Mouse (Mus musculus): ENCODE results near the gene Guca2b. TPM values are rescaled to one million over a fixed set of nuclear protein-coding genes. Genes with fewer than 3 reads are reported as not detected.
"Not testable (repeated sequence)": the region's sequence is repeated elsewhere in the genome, so short reads cannot be mapped to it uniquely, and the experiment has no call there.

Gene Guca2b
- polyA plus RNA-seq, 1 experiment = 0.53 TPM

GRCm38 (mm10) chr4:119657011-119657410 lies 1.7 kb downstream of the Guca2b start:
- DNase-seq (ENCODE audit: low read depth) = no peak

- DNase-seq (ENCODE audit: low read depth) = no peak
Observed at GRCm38 (mm10) chr4:119642666-119643065, 16.1 kb downstream of the Guca2b start.

DNA sequence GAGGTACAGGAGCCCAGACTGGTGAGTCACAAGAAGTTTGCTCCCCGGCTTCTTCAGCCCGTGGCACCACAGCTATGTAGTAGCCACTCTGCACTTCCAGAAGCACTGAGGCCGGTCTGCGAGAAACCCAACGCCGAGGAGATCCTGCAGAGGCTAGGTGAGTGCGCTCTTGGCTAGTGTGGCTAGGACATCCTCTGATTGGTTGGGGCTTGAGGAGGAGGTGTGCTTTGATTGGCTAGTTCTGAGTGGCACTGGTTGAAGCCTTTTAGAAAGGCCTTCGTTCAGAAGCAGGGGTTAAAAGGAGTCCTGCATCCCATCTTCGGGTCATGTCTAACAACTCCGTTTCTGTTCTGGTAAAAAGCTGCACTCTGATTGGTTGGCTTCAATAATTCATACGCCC lies 20.1 kb downstream of the Guca2b start:
- DNase-seq (ENCODE audit: low read depth) = no peak

DNA sequence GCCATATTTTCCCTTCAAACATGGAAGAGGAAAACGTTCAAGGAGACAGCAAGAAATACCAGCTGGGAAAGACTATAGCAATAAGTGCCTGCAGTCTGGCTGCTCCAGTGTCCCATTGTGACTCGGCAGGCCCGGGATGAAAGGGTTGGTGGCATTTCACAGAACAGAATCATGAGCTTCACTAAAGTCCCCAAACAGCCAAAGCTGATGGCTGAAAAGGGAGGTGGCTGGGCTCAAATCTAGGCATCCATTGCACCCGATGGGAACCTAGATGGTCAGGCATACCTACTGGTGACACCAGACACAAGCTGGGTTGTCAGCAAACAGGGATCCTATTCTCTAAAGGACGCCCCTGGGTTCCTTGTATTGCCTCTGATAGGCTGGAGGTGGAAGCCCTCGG lies 20.8 kb downstream of the Guca2b start:
- DNase-seq (ENCODE audit: low read depth) = no peak

- no peak for DNase-seq (ENCODE audit: low read depth)
Observed at GRCm38 (mm10) chr4:119637176-119637845, 21.4 kb downstream of the Guca2b start, which contains the start of gene Guca2a. Gene Guca2a, plus strand, starts transcription at chr4:119637704.

DNA sequence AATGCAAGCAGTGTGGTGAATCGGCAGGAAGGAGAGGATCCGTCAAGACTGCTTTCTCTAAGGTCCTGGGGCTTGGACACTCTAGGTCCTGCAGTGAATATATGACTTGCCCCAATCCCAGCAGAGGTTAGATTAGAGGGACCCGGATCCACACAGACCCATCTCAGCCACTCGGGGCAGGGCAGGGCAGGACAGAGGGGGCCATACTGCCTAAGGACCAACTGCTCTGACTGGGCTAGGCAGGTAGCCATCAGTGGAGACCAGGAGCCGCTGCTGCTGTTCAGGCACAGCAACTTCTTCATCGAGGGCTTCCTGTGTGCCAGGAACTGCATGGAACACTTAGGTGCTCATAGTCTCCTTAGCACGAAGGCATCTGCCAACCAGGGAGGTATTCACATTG lies 22.0 kb downstream of the Guca2b start:
- no peak for DNase-seq (ENCODE audit: low read depth)

DNA sequence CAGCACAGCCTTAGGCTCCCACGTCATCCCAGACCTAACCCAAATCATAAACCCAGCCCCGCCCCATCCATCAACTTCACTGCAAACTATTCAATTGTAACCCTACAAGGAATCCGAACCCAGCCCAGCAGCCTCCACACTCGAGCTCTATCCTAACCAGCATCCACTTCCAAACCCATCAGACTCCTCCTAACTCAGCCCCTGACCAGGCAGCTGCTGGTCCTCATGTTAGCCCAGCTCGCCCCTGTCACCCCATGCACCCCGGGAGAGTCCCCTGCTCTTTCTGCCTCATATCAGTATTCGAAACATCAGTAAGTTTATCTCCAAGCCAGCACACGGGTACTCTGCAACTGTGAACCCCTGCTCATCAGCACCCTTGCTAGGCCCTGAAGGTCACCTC lies 23.1 kb downstream of the Guca2b start:
- no peak for DNase-seq (ENCODE audit: low read depth)

GRCm38 (mm10) chr4:119634908-119635660 lies 23.7 kb downstream of the Guca2b start:
- DNase-seq (ENCODE audit: low read depth) = no peak

DNA sequence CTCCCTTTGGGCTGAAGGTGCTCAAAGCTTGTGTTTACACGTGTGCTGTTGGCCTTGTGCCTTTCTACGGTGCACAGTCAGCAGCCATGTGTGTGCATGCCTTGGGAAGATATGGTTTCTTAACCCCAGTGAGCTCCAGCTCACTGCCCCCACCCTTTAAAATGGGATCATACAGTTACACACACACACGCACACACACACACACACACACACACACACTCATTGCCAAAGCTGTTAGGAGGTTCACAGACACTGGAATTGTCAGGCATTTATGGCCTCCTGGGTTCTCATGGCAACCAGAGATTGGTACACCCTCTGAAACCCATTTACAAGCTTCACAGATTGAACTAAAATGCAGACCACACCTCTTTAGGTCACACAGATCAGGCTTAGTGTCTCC lies 24.8 kb downstream of the Guca2b start:
- DNase-seq (ENCODE audit: low read depth) = no peak

GRCm38 (mm10) chr4:119633342-119633741 lies 25.4 kb downstream of the Guca2b start:
- no peak for DNase-seq (ENCODE audit: low read depth)

GRCm38 (mm10) chr4:119632721-119633120 lies 26.0 kb downstream of the Guca2b start:
- DNase-seq (ENCODE audit: low read depth) = no peak

GRCm38 (mm10) chr4:119631115-119631919 lies 27.4 kb downstream of the Guca2b start:
- DNase-seq (ENCODE audit: low read depth) = no peak

- not testable (repeated sequence) for DNase-seq (ENCODE audit: low read depth)
Observed at GRCm38 (mm10) chr4:119628363-119628762, 30.4 kb downstream of the Guca2b start.

- no peak for DNase-seq (ENCODE audit: low read depth)
Observed at GRCm38 (mm10) chr4:119627317-119627716, 31.4 kb downstream of the Guca2b start.

- no peak for DNase-seq (ENCODE audit: low read depth)
Observed at GRCm38 (mm10) chr4:119626876-119627275, 31.9 kb downstream of the Guca2b start.

GRCm38 (mm10) chr4:119626081-119626645 lies 32.6 kb downstream of the Guca2b start:
- no peak for DNase-seq (ENCODE audit: low read depth)

DNA sequence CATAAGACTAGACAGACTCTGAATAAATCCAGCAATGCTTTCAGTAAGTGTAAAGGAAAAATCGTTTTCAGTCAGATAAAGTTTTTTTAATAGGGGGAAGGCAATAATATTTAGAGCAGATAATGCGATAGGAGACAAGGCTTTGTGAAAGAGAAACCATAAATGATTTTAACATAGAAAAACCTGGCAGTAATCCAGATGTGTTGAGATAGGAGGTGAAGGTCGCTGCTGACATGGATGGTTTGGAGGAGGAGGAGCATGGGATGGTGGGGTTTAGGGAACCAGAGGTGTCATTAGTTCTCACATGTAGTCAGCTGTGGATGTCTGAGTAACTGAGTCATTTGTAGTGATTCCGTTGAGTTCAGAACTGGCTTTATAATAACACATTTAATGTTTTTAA lies 44.0 kb downstream of the Guca2b start:
- DNase-seq (ENCODE audit: low read depth) = no peak

DNA sequence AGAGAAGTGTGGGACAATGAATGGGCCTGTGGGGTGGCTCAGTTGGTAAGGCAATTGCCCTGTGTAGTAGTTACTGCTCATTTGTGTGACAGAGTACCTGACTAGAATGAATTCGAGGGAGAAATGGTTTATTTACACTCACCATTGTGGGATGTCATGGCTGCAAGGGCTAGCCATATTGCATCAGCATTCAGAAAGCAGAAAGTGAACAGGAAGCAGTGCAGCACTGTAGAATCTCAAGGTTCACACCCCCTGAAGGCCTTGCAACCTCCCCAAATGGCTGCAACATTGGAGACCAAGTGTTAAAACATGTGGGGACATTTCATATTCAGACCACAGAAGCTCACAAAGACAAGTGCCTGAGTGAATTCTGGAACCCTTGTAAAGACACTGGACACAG lies 44.7 kb downstream of the Guca2b start:
- DNase-seq (ENCODE audit: low read depth) = no peak

GRCm38 (mm10) chr4:119609488-119609887 lies 49.3 kb downstream of the Guca2b start:
- no peak for DNase-seq (ENCODE audit: low read depth)
